Mouse (Mus musculus) megakaryocyte, embryonic 14.5 days (primary cell): ENCODE results near the gene Slc35e1.

Experiments
- FLI1 ChIP-seq: IDR thresholded peaks from 2 replicates; pipeline ENCODE4 v1.6.1; 2012; ENCODE audit warnings: low read length, inconsistent platforms, mixed read lengths
- GATA1 ChIP-seq: IDR thresholded peaks from 3 replicates; pipeline ENCODE4 v1.6.1; 2012; ENCODE audit warnings: mixed read lengths, low read length, inconsistent platforms, borderline replicate concordance

- TF ChIP-seq FLI1: no peak
- no peak for TF ChIP-seq GATA1
Measured at GRCm38 (mm10) chr8:72492622-72493081, 238 bp upstream of the Slc35e1 start.
